Mouse (Mus musculus): ENCODE results near the gene Sars2. TPM values are rescaled to one million over a fixed set of nuclear protein-coding genes. Genes with fewer than 3 reads are reported as not detected.

Gene Sars2
- polyA plus RNA-seq, 1 experiment: 15.8 TPM

DNA sequence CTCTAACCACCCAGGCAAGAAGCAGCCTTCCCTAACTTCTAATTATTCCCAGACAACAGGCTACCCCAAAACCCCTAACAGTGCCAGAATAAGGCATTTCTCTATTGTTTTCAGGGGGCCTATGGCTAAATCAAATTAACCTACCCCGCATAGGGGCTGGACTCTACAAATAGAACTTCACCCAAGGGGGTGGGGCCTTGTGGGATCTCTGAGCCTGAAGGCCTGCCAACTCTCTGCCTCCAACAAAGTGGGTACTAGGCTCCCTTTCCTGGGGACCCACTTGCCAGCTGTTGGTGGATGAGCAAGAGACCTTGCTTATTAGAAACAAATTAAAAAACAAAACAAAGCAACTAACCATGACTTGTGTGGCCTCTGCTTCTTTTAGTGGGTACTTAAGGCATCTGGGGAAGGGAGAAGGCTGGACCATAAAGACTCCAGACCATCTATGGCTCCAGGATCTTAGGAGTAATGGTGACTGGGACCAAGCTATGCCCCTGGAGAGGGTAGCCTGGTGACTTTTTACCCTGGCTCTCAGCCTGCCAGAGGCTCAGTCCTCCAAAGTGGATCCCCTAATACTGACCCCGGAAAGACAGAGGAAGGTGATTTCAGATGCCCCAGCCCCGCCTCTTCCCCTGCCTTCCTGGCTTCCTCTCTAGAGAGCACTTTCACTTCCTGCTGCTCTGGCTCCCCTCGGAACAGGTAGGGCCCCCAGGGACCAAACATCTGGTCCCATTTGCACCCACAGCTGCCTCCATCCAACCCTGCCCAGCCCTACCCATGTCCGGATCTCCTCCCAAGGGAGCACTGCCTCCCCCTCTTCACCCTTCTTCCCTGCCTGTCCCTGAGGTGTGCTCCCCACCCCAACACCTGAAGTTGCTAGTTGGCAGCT, 46.8 kb downstream of the Sars2 start, which contains the start of gene Rinl:
Gene Rinl, plus strand, starts transcription at position 663 of the 889 bp plus-strand sequence.
- Histone ChIP-seq H3K4me1 (ENCODE audit: control insufficient read depth, insufficient read depth, low read length) (no peaks in the 10 kb centered on the region), H3K4me3 (replicated peaks; ENCODE audit: extremely low read depth, low read depth, low read length) (peak within 1 kb of the TSS; percentile 49)
- WGBS: 52% methylated on average over 5 of the region's 5 CpGs
- TF ChIP-seq CTCF (IDR thresholded peaks at IDR 0.05; ENCODE audit: insufficient read depth, low read length): no peak
- no peak for TF ChIP-seq POLR2A (IDR thresholded peaks at IDR 0.05; ENCODE audit: borderline replicate concordance, extremely low read depth, low read depth, low read length)
- no peak for DNase-seq

DNA sequence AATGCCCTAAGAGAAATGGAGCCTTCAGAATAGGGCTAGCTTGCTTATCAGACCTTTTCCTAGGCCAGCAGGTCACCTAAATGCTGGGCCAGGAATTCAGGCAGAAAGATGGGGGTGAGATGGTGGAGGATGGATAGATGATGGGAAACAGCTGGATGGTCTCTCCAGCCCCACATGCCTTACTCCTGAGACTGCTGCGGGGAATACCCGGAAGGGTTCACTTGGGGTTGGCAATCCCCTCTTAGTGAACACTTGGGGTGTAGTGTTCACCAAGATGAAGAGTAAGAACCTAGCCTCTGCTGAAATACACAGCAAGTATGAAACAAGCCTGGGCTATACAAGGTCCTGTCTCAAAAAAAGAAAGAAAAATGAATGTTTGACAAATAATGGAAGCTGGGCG, 47.4 kb downstream of the Sars2 start:
- no peaks in the 10 kb centered on the region for H3K4me1 ChIP-seq (ENCODE audit: control insufficient read depth, insufficient read depth, low read length)
- no peak for DNase-seq

DNA sequence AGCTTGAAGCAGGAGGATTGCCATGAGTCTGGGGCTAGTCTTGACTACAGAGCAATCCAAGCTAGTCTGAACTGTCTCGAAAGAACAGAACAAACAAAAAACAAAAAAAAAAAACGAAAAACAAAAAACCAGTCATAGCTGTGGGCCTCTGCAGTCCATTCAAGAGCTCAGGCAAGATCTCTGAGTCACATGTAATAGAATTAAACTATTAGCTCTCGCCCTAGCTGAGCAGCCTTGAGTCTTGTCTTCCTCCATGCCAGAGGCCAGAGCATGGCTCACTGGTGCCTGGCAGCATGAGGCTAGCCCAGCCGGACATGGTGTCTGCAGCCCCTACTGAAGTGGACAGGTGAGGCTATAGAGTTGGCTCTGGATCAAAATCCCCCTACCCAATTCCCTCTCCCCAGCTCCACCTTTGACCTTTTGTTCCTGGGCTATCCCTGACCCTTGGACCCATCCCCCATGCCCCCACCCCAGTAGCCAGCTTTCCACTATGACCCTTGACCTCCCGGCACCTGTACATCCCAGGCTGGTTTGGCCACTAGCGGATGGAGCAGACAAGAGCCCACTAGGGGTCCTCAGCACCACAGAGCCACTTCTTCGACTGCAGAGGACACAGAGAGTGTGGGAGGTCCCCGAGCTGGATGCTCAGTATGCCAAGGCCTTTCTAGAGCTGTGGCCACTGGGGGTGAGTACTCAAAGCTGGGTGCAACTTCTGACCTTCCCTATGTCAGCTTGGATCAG, 48.4 kb downstream of the Sars2 start:
- TF ChIP-seq POLR2A (IDR thresholded peaks at IDR 0.05; ENCODE audit: borderline replicate concordance, extremely low read depth, low read depth, low read length) (no peak), CTCF (IDR thresholded peaks at IDR 0.05; ENCODE audit: insufficient read depth, low read length) (no peak)
- H3K4me1 ChIP-seq (ENCODE audit: control insufficient read depth, insufficient read depth, low read length): no peaks in the 10 kb centered on the region
- no peak for DNase-seq
- WGBS: 63% methylated on average over 8 of the region's 8 CpGs
- no peak overlapping the region for H3K4me3 ChIP-seq (replicated peaks; ENCODE audit: extremely low read depth, low read depth, low read length)

More for the DNA sequence above, 47.4 kb downstream of the Sars2 start:
- TF ChIP-seq POLR2A (IDR thresholded peaks at IDR 0.05; ENCODE audit: borderline replicate concordance, extremely low read depth, low read depth, low read length) (no peak), CTCF (IDR thresholded peaks at IDR 0.05; ENCODE audit: insufficient read depth, low read length) (no peak)
- no peak overlapping the region for H3K4me3 ChIP-seq (replicated peaks; ENCODE audit: extremely low read depth, low read depth, low read length)
- WGBS: 61% methylated on average over 3 of the region's 3 CpGs

DNA sequence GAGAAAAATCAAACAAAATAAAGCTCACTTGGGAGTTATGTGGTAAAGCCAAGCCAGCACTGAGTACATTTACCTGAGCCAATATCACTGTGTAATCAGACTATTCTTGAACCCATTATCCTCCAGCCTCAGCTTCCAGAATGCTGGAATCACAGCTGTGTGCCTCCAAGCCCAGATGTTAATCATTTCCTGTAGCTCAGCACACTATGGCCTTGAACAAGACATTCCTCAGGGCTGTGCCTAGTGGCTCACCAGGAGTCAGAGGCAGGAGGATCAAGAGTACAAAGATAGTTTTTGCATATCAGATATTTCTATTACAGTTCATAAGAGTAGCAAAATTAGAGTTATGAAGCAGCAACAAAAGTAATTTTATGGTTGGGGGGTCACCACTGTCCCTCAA, 49.9 kb downstream of the Sars2 start:
- no peak overlapping the region for H3K4me3 ChIP-seq (replicated peaks; ENCODE audit: extremely low read depth, low read depth, low read length)
- H3K4me1 ChIP-seq (ENCODE audit: control insufficient read depth, insufficient read depth, low read length): peaks cover 4% of the 10 kb centered on the region; the same call in 1 of the 2 replicates
- DNase-seq: no peak
- TF ChIP-seq POLR2A (IDR thresholded peaks at IDR 0.05; ENCODE audit: borderline replicate concordance, extremely low read depth, low read depth, low read length) (no peak), CTCF (IDR thresholded peaks at IDR 0.05; ENCODE audit: insufficient read depth, low read length) (no peak)

DNA sequence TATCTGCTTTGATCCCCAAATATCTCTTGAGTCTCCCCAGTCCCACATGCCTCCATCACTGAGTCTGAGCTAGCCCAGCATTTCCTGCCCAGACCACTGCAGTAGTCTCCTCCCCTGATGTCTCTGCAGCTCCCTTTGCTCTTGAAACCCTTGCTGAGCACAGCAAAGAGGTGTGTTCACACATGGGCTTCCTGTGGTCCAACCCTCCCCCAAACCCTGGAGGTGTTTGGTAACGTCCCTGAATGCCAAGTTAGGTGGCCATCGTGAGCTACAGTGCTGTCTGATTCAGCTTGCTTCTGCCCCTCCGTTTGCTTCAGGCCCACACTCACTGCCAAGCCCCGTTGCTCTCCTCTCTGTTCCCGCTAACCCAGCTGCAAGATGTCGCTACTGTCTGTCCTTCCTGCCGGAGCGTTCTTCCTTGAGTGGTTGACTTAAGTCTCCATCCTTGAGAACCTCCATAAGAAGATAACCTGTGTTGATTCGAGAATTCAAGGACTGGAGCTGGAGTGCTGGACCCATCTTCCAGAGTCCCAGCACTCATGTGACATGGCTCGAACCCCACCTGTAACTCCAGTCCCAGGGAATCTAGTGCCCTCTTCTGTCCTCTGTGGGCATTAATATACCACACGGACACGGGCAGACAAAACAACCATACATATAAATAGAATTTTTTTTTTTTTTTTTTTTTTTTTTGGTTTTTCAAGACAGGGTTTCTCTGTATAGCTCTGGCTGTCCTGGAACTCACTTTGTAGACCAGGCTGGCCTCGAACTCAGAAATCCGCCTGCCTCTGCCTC, 50.8 kb downstream of the Sars2 start:
- no peak overlapping the region for H3K4me3 ChIP-seq (replicated peaks; ENCODE audit: extremely low read depth, low read depth, low read length)
- WGBS: 68% methylated on average over 14 of the region's 14 CpGs
- TF ChIP-seq POLR2A (IDR thresholded peaks at IDR 0.05; ENCODE audit: borderline replicate concordance, extremely low read depth, low read depth, low read length) (no peak), CTCF (IDR thresholded peaks at IDR 0.05; ENCODE audit: insufficient read depth, low read length) (no peak)
- H3K4me1 ChIP-seq (ENCODE audit: control insufficient read depth, insufficient read depth, low read length): peaks cover 7% of the 10 kb centered on the region
- DNase-seq: no peak

DNA sequence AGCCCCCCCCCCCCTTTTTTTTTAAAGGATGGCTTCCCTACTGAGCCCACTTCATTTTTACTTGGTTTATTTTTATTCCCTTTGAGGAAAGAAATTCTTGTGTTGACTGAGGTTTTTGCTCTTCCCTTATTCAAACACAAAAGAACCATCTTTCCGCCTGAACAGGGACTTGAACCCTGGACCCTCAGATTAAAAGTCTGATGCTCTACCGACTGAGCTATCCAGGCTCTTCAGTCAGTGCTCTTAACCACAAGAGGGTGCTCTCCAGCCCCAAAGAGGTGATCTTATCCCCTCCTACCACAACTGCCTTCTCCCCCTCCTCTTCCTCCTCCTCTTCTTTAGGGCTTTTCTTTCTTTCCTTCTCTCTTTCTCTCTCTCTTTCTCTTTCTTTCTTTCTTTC, 52.0 kb downstream of the Sars2 start:
- WGBS: 29% methylated on average over 2 of the region's 2 CpGs
- DNase-seq: no peak
- H3K4me3 ChIP-seq (replicated peaks; ENCODE audit: extremely low read depth, low read depth, low read length): no peak overlapping the region
- H3K4me1 ChIP-seq (ENCODE audit: control insufficient read depth, insufficient read depth, low read length): peaks cover 7% of the 10 kb centered on the region
- no peak for TF ChIP-seq POLR2A (IDR thresholded peaks at IDR 0.05; ENCODE audit: borderline replicate concordance, extremely low read depth, low read depth, low read length)
- peak; percentile 19; the same call in 1 of the 2 replicates for TF ChIP-seq CTCF (IDR thresholded peaks at IDR 0.05; ENCODE audit: insufficient read depth, low read length)

DNA sequence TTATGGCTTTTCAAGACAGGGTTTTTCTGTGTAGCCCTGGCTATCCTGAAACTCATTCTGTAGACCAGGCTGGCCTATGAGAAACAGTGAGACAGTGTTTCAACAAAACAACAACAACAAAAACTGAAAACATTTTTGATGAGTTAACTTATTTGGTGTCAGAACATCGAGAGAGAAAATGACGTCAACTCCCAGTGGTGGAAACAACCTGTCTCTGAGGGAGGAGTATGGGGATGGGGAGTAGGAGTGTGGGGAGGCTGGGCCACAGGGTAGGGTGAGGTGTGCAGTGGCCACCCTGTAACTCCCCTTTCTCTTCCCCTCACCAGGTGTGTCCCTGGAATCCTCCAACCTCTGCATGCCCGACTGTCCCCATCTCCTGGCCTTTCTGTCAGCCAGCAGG, 52.7 kb downstream of the Sars2 start:
- WGBS: 71% methylated on average over 3 of the region's 3 CpGs
- Histone ChIP-seq H3K4me1 (ENCODE audit: control insufficient read depth, insufficient read depth, low read length) (peaks cover 7% of the 10 kb centered on the region), H3K4me3 (replicated peaks; ENCODE audit: extremely low read depth, low read depth, low read length) (no peak overlapping the region)
- DNase-seq: no peak
- TF ChIP-seq CTCF (IDR thresholded peaks at IDR 0.05; ENCODE audit: insufficient read depth, low read length): no peak
- no peak for TF ChIP-seq POLR2A (IDR thresholded peaks at IDR 0.05; ENCODE audit: borderline replicate concordance, extremely low read depth, low read depth, low read length)

DNA sequence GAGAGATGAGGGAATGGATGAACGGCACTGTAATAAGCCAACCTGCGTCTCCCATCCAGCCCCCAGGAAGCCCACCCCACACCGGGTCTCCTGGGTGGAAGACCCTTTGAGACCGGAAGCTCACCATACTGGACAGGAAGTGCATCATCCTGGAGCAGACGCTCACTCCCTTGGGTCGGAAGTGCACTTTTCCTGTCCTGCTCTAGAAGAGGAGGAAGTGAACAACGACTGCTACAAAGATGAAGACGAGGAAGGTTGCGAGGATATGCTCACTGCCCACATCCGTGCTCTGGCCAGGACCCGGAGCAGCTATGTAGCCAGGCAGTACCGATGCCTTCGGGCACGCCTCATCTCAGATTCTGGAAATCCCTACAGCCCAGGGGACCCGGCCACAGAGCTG, 54.0 kb downstream of the Sars2 start:
- peaks cover 7% of the 10 kb centered on the region for H3K4me1 ChIP-seq (ENCODE audit: control insufficient read depth, insufficient read depth, low read length)
- no peak for DNase-seq
- peak overlapping the region; percentile 54 for H3K4me3 ChIP-seq (replicated peaks; ENCODE audit: extremely low read depth, low read depth, low read length)
- 39% methylated on average over 15 of the region's 15 CpGs for WGBS
- TF ChIP-seq POLR2A (IDR thresholded peaks at IDR 0.05; ENCODE audit: borderline replicate concordance, extremely low read depth, low read depth, low read length) (peak; percentile 50; the same call in 1 of the 2 replicates), CTCF (IDR thresholded peaks at IDR 0.05; ENCODE audit: insufficient read depth, low read length) (no peak)

DNA sequence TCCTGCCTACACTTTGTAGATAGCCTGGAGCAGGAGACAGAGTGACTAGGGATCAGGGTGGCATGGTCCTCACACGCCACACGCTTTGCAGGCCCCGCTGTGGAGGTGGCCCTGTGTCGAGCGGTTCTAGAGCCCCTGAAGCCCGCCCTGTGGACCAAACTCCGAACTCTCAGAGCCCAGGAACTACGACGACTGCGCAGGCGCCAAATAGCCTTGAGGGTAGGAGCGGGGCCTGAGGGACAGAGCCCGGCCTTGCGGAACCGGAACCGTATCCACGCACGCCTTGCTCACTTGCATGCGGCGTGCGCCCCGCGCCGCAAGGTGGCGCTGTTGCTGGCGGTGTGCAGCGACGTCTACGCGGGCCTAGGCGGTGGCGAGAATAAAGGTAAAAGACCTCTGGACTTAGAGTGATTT, 54.8 kb downstream of the Sars2 start:
- H3K4me1 ChIP-seq (ENCODE audit: control insufficient read depth, insufficient read depth, low read length): peaks cover 7% of the 10 kb centered on the region
- H3K4me3 ChIP-seq (replicated peaks; ENCODE audit: extremely low read depth, low read depth, low read length): peak overlapping the region; percentile 54
- TF ChIP-seq CTCF (IDR thresholded peaks at IDR 0.05; ENCODE audit: insufficient read depth, low read length) (peak; percentile 93), POLR2A (IDR thresholded peaks at IDR 0.05; ENCODE audit: borderline replicate concordance, extremely low read depth, low read depth, low read length) (0 out of 2 replicates have a peak, but pooled peaks have one; percentile 28)
- WGBS: 9% methylated on average over 32 of the region's 32 CpGs
- DNase-seq: peak; percentile 85
